8 mouse cellular contexts compared by ENCODE assay signal in the genomic region with DNA sequence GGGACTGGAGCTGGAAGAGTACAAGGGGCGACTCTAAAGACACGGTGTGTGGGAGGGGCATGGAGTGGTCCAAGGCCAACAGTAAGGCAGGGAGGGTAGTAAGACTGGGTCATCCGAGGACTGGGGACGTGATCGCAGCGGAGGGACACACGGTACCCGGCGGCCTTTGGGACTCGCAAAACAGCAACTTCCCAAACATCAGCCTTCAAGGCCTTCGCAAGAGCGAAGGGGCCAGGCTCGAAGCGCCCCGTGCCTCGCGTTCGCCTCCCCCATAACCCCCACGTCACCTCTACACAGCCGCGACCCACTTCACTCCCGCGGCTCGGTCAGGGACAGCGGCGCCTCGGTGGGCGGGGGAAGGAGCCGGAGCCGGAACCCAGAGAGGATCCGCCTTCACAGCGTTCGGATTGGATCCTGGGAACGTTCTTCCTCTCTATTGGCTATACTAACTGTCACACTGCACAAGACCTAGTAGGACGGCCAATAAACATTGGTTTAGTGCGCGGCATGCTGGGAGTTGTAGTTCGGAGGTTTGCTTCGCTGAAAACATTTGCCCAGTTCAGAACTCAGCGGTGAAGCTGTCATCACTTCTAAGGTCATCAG. TPM values are rescaled to one million over a fixed set of nuclear protein-coding genes. Genes with fewer than 3 reads are reported as not detected.
A peak's percentile ranks its signal among the peaks of the same experiment; 100 is the strongest.
DNase-seq lines count a peak whose midpoint lies in the region; ATAC-seq and TF ChIP-seq lines count a peak whose summit lies in the region.

Gene Zfp691, minus strand, starts transcription at position 345 of the 603 bp plus-strand sequence.

- H3K9ac ChIP-seq in forebrain, embryonic 16.5 days (replicated peaks; ENCODE audit: low read depth, low read length): peak within 1 kb of the TSS; percentile 86
- peak within 1 kb of the TSS; percentile 80 for H3K9ac ChIP-seq in lung, embryonic 14.5 days

- H3K27me3 ChIP-seq in G1E (ENCODE audit: insufficient read depth, low read length): no peaks in the 10 kb centered on the region; the same call in 1 of the 2 replicates
- no peaks in the 10 kb centered on the region for H3K27me3 ChIP-seq in forebrain, embryonic 16.5 days (replicated peaks; ENCODE audit: control insufficient read depth, insufficient read depth, low read length)
- H3K27me3 ChIP-seq in lung, embryonic 14.5 days (ENCODE audit: insufficient read depth, low read length): no peaks in the 10 kb centered on the region
- no peaks in the 10 kb centered on the region for H3K27me3 ChIP-seq in thymus, adult 2 months (ENCODE audit: control insufficient read depth, insufficient read depth, low read length)

- intact Hi-C loops in heart, postnatal 36 days (cut with DNase I): loop anchor here (2.0 to 10.0 kb wide), 3 partner anchors 21 to 561 kb away; partner anchors contain the start of genes Foxj3, Frg2f1, Hivep3 and Svbp

- peak within 1 kb of the TSS; percentile 12; the same call in 1 of the 2 replicates for H3K27ac ChIP-seq in forebrain, embryonic 16.5 days (ENCODE audit: low read length)
- H3K27ac ChIP-seq in layer of hippocampus, adult 2 months: peak within 1 kb of the TSS; percentile 96
- H3K27ac ChIP-seq in lung, embryonic 14.5 days (ENCODE audit: low read depth): no peak within 1 kb of the TSS
- peak within 1 kb of the TSS; percentile 40 for H3K27ac ChIP-seq in olfactory bulb, adult 2 months (ENCODE audit: insufficient read depth, low read depth, low read length)
- H3K27ac ChIP-seq in thymus, adult 2 months (ENCODE audit: control insufficient read depth, insufficient read depth, low read length): no peak within 1 kb of the TSS

- H3K4me2 ChIP-seq in forebrain, embryonic 16.5 days (ENCODE audit: low read length): peak within 1 kb of the TSS; percentile 91
- H3K4me2 ChIP-seq in lung, embryonic 14.5 days: peak within 1 kb of the TSS; percentile 75

- peaks cover 71% of the 10 kb centered on the region for H3K36me3 ChIP-seq in G1E (replicated peaks)
- H3K36me3 ChIP-seq in forebrain, embryonic 16.5 days (ENCODE audit: control insufficient read depth, insufficient read depth): no peaks in the 10 kb centered on the region
- H3K36me3 ChIP-seq in lung, embryonic 14.5 days (ENCODE audit: insufficient read depth): peaks cover 16% of the 10 kb centered on the region
- no peaks in the 10 kb centered on the region for H3K36me3 ChIP-seq in thymus, adult 2 months (ENCODE audit: control insufficient read depth, insufficient read depth, low read length)

- peak; percentile 99 for ATAC-seq in G1E (ENCODE audit: extremely low read depth, insufficient number of reproducible peaks, low FRiP score, poor library complexity, severe bottlenecking)
- peak; percentile 100 for ATAC-seq in forebrain, embryonic 16.5 days
- ATAC-seq in lung, embryonic 14.5 days (ENCODE audit: insufficient read depth): peak; percentile 100

- H3K4me1 ChIP-seq in G1E (ENCODE audit: insufficient read depth, low read depth, low read length): peaks cover 52% of the 10 kb centered on the region
- peaks cover 16% of the 10 kb centered on the region for H3K4me1 ChIP-seq in forebrain, embryonic 16.5 days (replicated peaks; ENCODE audit: control insufficient read depth, insufficient read depth, low read length)
- peaks cover 5% of the 10 kb centered on the region; the same call in 1 of the 2 replicates for H3K4me1 ChIP-seq in lung, embryonic 14.5 days (ENCODE audit: insufficient read depth)
- no peaks in the 10 kb centered on the region for H3K4me1 ChIP-seq in olfactory bulb, adult 2 months (ENCODE audit: control insufficient read depth, insufficient read depth, low read length)
- peaks cover 8% of the 10 kb centered on the region for H3K4me1 ChIP-seq in thymus, adult 2 months (replicated peaks; ENCODE audit: control insufficient read depth, insufficient read depth, low read length)

- no peak for TF ChIP-seq CTCF in G1E (IDR thresholded peaks at IDR 0.05; ENCODE audit: low read depth, low read length)
- TF ChIP-seq CTCF in layer of hippocampus, adult 2 months (conservative IDR thresholded peaks at IDR 0.05): no peak
- no peak for TF ChIP-seq CTCF in lung, embryonic 14.5 days (IDR thresholded peaks at IDR 0.05; ENCODE audit: low read depth)
- TF ChIP-seq CTCF in olfactory bulb, adult 2 months (IDR thresholded peaks at IDR 0.05; ENCODE audit: insufficient read depth, low read depth, low read length): no peak
- TF ChIP-seq CTCF in thymus, adult 2 months (IDR thresholded peaks at IDR 0.05; ENCODE audit: borderline replicate concordance, control insufficient read depth, extremely low read depth, insufficient read depth, low read length, poor library complexity): peak; percentile 45; the same call in 1 of the 2 replicates

- peak; percentile 91 for TF ChIP-seq POLR2A in olfactory bulb, adult 2 months (IDR thresholded peaks at IDR 0.05; ENCODE audit: insufficient read depth, low read depth, low read length)
- TF ChIP-seq POLR2A in thymus, adult 2 months (IDR thresholded peaks at IDR 0.05; ENCODE audit: control insufficient read depth, extremely low read depth, insufficient read depth, low read length, poor library complexity): peak; percentile 73; the same call in 1 of the 2 replicates

- 0% methylated on average over 40 of the region's 40 CpGs for WGBS in forebrain, embryonic 16.5 days
- 0% methylated on average over 39 of the region's 40 CpGs for whole genome bisulfite sequencing in lung, embryonic 14.5 days
- WGBS in olfactory bulb, adult 2 months: under 1% methylated on average over 40 of the region's 40 CpGs
- WGBS in thymus, adult 2 months: under 1% methylated on average over 40 of the region's 40 CpGs

- H3K9me3 ChIP-seq in G1E (replicated peaks): no peaks in the 10 kb centered on the region
- no peaks in the 10 kb centered on the region for H3K9me3 ChIP-seq in forebrain, embryonic 16.5 days (ENCODE audit: control insufficient read depth, low read length)
- H3K9me3 ChIP-seq in lung, embryonic 14.5 days (ENCODE audit: low read depth, low read length): no peaks in the 10 kb centered on the region

- peak; percentile 98 for DNase-seq in G1E (ENCODE audit: low spot score)
- DNase-seq in cerebellum, adult 18-20 months: peak; percentile 93 to 99
- DNase-seq in heart, postnatal 36 days: peak; percentile 92
- peak; percentile 93 to 98 for DNase-seq in layer of hippocampus, adult 2 months (ENCODE audit: low spot score in 2 of 2)
- DNase-seq in lung, embryonic 14.5 days: peak; percentile 98
- peak; percentile 97 for DNase-seq in thymus, adult 2 months

- peak within 1 kb of the TSS; percentile 94 for H3K4me3 ChIP-seq in G1E (ENCODE audit: low read depth, low read length)
- peak within 1 kb of the TSS; percentile 79 for H3K4me3 ChIP-seq in forebrain, embryonic 16.5 days (replicated peaks; ENCODE audit: low read length)
- H3K4me3 ChIP-seq in layer of hippocampus, adult 2 months: peak within 1 kb of the TSS; percentile 88
- peak within 1 kb of the TSS; percentile 69 for H3K4me3 ChIP-seq in lung, embryonic 14.5 days (ENCODE audit: low read depth, low read length)
- peak within 1 kb of the TSS; percentile 73 for H3K4me3 ChIP-seq in olfactory bulb, adult 2 months (ENCODE audit: insufficient read depth, low read depth, low read length)
- H3K4me3 ChIP-seq in thymus, adult 2 months (ENCODE audit: control insufficient read depth, insufficient read depth, low read length): peak within 1 kb of the TSS; percentile 82

RNA-seq across cellular contexts. Expression of gene Zfp691, which starts in this region (rescaled TPM):
- 29.7 and 50.3 TPM in 2 replicates for total RNA-seq in G1E (2014; fragmentation: Nextera tagmentation)
- 6.7 and 7.7 TPM in 2 replicates for total RNA-seq in G1E (2017)
- 14.4 and 17.2 TPM in 2 replicates for polyA plus RNA-seq in G1E (2012)
- 3.7 and 6.1 TPM in 2 replicates for polyA plus RNA-seq in forebrain, embryonic 16.5 days (2015; fragmentation: Nextera tagmentation; extraction: Ambion mirVana)
- 10 to 100 TPM; 20.0 to 21.5 TPM for total RNA-seq in heart, postnatal 36 days (2021)
- 1 to 10 TPM; 6.1 to 6.5 TPM for total RNA-seq in layer of hippocampus, adult 2 months (2021)
- polyA plus RNA-seq in lung, embryonic 14.5 days (2014; fragmentation: Nextera tagmentation; extraction: Ambion mirVana): 6.8 and 7.7 TPM in 2 replicates
- polyA plus RNA-seq in olfactory bulb, adult 2 months (2012; ENCODE audit: insufficient read depth, insufficient read length, low replicate concordance, missing spikeins): not detected in 2 replicates
- 12.9 and 19.1 TPM in 2 replicates for polyA plus RNA-seq in thymus, adult 2 months (2012; rRNA removed)

Comparison
In these comparisons a context has a peak if more than half of its experiments do, and no peak if none do; other contexts are left out.
1. H3K27ac ChIP-seq: peak in forebrain, embryonic 16.5 days (single experiment), layer of hippocampus, adult 2 months (single experiment) and olfactory bulb, adult 2 months (single experiment); none in lung, embryonic 14.5 days (single experiment) and thymus, adult 2 months (single experiment).
2. Peak in every context shown above with its lines, with median percentiles within 50 percentile points of each other: ATAC-seq, DNase-seq and H3K4me3 ChIP-seq.